Mouse (Mus musculus) layer of hippocampus, postnatal 36 days (tissue): ENCODE measurements around the gene 7420426K07Rik. TPM values are rescaled to one million over a fixed set of nuclear protein-coding genes. Genes with fewer than 3 reads are reported as not detected.

Experiments
- DNase-seq, 2 experiments: peaks; one replicate each; pipeline ENCODE4 v3.0.0; 2022
- total RNA-seq, 2 experiments: library from RNA; stranded (reverse); gene quantifications; 2 replicates each; pipeline ENCODE4 v1.2.3; 2021

The 7420426K07Rik gene
- not detected for total RNA-seq

GRCm38 (mm10) chr9:98902819-98903218, at the start of gene 7420426K07Rik:
TSS of gene 7420426K07Rik (plus strand) at chr9:98903119.
- DNase-seq: no peak

GRCm38 (mm10) chr9:98856210-98856609, 46.7 kb upstream of the 7420426K07Rik start, which contains the start of gene Prr23a2:
TSS of gene Prr23a2 (plus strand) at chr9:98856494.
- DNase-seq: no peak

- no peak for DNase-seq
These were observed 39.5 kb upstream of the 7420426K07Rik start for GRCm38 (mm10) chr9:98863463-98863862.

GRCm38 (mm10) chr9:98864571-98864970, 38.3 kb upstream of the 7420426K07Rik start, which contains the start of gene Prr23a3:
TSS of gene Prr23a3 (plus strand) at chr9:98864767.
- DNase-seq: no peak

- no peak for DNase-seq
These were observed 1.4 kb upstream of the 7420426K07Rik start for GRCm38 (mm10) chr9:98901486-98901885.

- no peak for DNase-seq
These were observed 18.0 kb downstream of the 7420426K07Rik start for GRCm38 (mm10) chr9:98920629-98921523.

GRCm38 (mm10) chr9:98923119-98923518, 20.2 kb downstream of the 7420426K07Rik start:
- DNase-seq: no peak

GRCm38 (mm10) chr9:98924183-98924582, 21.3 kb downstream of the 7420426K07Rik start:
- no peak for DNase-seq

GRCm38 (mm10) chr9:98929496-98929895, 26.6 kb downstream of the 7420426K07Rik start:
- DNase-seq: no peak

- DNase-seq: no peak
These were observed 30.0 kb downstream of the 7420426K07Rik start for GRCm38 (mm10) chr9:98932931-98933330.

GRCm38 (mm10) chr9:98935190-98935909, 32.4 kb downstream of the 7420426K07Rik start:
- DNase-seq: no peak

- no peak for DNase-seq
These were observed 36.4 kb downstream of the 7420426K07Rik start for GRCm38 (mm10) chr9:98939290-98939689.

- DNase-seq: no peak
These were observed 49.5 kb downstream of the 7420426K07Rik start for GRCm38 (mm10) chr9:98952171-98953050.

- DNase-seq: no peak
These were observed 50.4 kb downstream of the 7420426K07Rik start for GRCm38 (mm10) chr9:98953291-98953690.

- no peak for DNase-seq
These were observed 50.9 kb downstream of the 7420426K07Rik start for GRCm38 (mm10) chr9:98953830-98954229.

Other genes starting within 250 kb of the 7420426K07Rik start
- gene Prr23a1, start 60.6 kb upstream of the 7420426K07Rik start, total RNA-seq: not detected
- not detected for gene Prr23a2, start 46.6 kb upstream of the 7420426K07Rik start, total RNA-seq
- gene Prr23a3, start 38.4 kb upstream of the 7420426K07Rik start, total RNA-seq: not detected
- gene Foxl2, start 52.2 kb downstream of the 7420426K07Rik start, total RNA-seq: under 1 TPM; 0.57 to 0.96 TPM
- gene Faim, start 83.3 kb downstream of the 7420426K07Rik start, total RNA-seq: 10 to 100 TPM; 64.5 to 67.3 TPM
- gene Gm1123, start 132.6 kb downstream of the 7420426K07Rik start, total RNA-seq: not detected
- 10 to 100 TPM; 27.8 to 29.2 TPM for gene Pik3cb, start 237.5 kb downstream of the 7420426K07Rik start, total RNA-seq